Mouse (Mus musculus) stomach, postnatal 0 days (tissue): Measurements from ENCODE around the gene Cptp.

Source experiments
- CTCF ChIP-seq: IDR thresholded peaks from 2 replicates; pipeline ENCODE4 v1.5.1; 2016; ENCODE audit warnings: antibody characterized with exemption, low read depth, mild to moderate bottlenecking, moderate library complexity
- EP300 ChIP-seq: optimal IDR thresholded peaks from 2 replicates; pipeline ENCODE3; 2016; ENCODE audit warnings: antibody characterized with exemption

- TF ChIP-seq CTCF (no peak), EP300 (no peak)
These were observed 39.4 kb downstream of the Cptp start for GRCm38 (mm10) chr4:155829866-155830265.
